Mouse (Mus musculus): ENCODE measurements at regions not wholly inside any gene's neighbourhood (a gene's known extent, or its start where the extent isn't known, plus 50 kb on each side); places are given as distances from the start of the nearest gene placed in this dataset.

DNA sequence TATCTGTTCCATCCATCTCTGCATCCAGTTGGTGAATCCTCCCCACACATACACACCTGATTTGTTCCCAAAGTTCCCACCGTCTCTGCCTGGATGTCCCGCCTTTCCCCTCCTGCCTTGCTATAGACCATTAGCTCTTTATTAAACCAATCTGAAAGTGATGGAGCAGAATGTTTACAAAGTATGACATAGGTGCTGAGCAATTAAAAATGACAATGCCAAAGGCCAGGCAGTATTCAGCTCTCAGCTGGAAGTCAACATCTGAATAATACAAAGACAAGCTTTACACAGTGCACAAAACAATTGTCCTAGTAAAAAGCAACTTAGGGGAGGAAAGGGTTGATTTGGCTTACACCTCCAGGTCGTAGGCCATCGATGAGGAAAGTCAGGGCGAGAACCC lies 136.8 kb upstream of the Kit start:
- TF ChIP-seq EP300 (IDR thresholded peaks at IDR 0.05; ENCODE audit: insufficient read depth, low read depth, low read length) (no peak), POLR2A (IDR thresholded peaks at IDR 0.05; ENCODE audit: insufficient read depth, low read depth, low read length) (no peak)

All from heart, adult 2 months (tissue).